Mouse (Mus musculus): Measurements from ENCODE around the gene Usp6nl. TPM values are rescaled to one million over a fixed set of nuclear protein-coding genes. Genes with fewer than 3 reads are reported as not detected.
A peak's percentile ranks its signal among the peaks of the same experiment; 100 is the strongest.

Usp6nl gene
- total RNA-seq, 2 experiments from 2014 or later, result 13.1 to 13.5 TPM

DNA sequence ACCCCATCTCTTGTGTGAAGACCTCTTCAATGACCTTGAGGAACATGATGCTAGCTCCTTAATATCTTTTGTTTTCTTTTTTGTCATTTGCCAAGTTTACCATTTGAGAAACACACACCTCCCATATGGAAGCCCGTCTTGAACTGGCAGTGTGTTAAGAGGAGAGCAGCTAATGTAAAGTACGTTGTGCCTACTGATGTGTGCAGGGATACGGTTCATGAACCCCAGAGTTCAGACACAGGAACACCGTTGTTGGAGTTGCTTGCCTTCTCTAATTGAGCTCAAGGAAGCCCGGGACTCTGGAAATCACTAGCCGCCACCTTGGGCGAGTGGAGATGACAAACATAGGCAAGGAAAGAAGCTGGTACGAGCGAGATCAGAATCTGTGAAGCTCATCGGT, 9.7 kb upstream of the Usp6nl start:
- H3K4me3 ChIP-seq, result no peak overlapping the region
- TF ChIP-seq CTCF (conservative IDR thresholded peaks at IDR 0.05), result no peak
- H3K27ac ChIP-seq, result no peak overlapping the region
- no peak for DNase-seq (ENCODE audit: low spot score in 2 of 2)

DNA sequence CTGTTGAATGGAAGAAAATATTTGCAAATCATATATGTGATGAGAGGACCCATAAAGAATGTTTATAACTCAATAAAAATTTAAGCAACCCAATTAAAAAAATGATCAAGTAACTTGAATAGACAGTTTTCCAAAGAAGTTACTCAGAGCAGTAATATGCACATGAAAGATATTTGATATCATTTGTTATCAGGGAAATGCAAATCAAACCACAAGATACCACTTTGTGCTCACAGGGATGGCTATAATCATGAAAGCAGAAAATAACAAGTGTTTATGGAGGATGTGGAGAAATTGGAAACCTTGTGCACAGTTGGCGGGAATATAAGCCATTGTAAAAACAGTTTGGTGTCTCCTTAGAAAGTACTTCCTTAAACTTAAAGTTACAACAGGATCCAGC, 8.7 kb upstream of the Usp6nl start:
- DNase-seq (ENCODE audit: low spot score in 2 of 2), result no peak
- Histone ChIP-seq H3K27ac (no peak overlapping the region), H3K4me3 (no peak overlapping the region)
- no peak for TF ChIP-seq CTCF (conservative IDR thresholded peaks at IDR 0.05)

DNA sequence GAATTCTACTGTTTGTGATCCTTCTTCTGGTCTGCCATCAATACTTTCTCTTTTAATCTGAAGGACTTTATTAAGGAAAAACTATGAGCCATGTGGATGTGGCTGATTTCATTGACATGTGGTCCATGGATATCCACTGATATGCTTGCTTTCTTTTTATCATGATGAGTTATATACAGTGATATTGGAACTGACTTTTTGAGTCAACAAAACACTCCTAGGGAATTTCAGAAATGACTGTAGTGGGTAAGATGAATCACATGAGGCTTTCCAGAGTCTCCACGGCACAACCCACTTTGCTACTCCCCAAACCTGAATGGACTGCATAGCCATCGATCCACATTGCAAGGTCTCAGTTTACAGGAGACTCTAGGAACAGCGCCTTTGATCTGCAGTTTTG, 2.3 kb upstream of the Usp6nl start:
- no peak for DNase-seq (ENCODE audit: low spot score in 2 of 2)
- Histone ChIP-seq H3K4me3 (no peak overlapping the region), H3K27ac (no peak overlapping the region)
- TF ChIP-seq CTCF (conservative IDR thresholded peaks at IDR 0.05), result no peak

DNA sequence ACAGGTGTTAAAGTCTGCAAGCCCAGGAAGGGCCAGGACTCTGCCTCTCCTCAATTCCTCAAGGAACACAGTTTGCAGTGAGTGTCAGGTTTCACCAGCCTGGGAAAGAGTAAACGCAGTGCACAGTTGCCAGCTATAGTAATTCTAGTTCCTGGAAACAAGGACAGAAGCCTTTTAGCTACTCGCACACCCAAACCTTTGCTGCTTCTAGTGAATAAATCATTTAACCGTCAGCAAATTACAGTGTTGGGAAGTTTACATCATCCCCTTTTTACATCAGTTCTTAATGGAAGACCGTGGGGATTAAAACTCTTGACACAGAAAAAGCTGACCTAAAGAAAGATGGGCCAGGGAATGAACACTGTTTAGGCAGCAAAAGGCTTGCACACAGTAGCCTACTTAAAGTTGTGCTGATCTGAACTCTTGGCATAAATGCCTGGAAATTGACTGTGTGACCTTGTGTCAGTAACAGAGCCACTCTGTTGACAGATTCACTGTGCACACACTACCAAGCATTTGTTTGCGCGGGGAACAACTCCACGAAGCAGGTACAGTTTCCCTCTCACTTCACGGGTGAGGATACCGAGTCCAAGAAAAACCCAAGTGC, 595 bp upstream of the Usp6nl start:
- Histone ChIP-seq H3K4me3 (peak overlapping the region; percentile 76), H3K27ac (peak overlapping the region; percentile 95)
- no peak for TF ChIP-seq CTCF (conservative IDR thresholded peaks at IDR 0.05)
- DNase-seq (ENCODE audit: low spot score in 2 of 2), result no peak

DNA sequence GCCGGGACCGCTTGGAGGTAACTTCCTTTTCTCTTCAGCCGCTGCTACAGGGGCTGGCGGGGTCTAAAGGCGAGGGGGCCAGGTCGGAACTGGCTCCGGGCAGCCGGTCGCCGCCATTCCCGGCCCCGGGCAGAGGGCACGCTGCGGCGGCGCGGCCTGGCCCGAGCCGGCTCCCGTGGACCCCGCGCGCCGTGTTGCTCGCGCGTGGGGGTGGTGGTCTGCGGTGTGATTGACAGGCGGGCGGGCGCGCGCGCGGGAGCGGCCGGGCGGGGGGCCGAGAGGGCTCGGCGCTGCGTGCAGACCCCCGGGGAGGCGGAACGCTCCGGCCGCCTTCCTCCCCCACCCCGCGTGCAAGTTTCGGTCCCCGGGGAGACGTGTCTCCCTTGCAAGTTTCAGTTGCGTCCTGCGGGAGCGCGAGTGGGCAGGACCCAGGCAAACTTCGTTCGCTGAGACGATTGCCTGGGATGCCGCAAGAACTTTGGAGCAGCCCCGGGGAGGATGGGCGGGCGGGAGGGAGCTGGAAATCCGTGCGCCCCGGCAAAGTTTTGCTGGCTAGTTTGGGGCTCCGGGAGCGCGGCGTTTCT, 563 bp downstream of the Usp6nl start:
- peak; percentile 8 to 13 for DNase-seq (ENCODE audit: low spot score in 2 of 2)
- 0 out of 2 replicates have a peak, but pooled peaks have one; percentile 12 for TF ChIP-seq CTCF (conservative IDR thresholded peaks at IDR 0.05)
- H3K4me3 ChIP-seq, result peak overlapping the region; percentile 76
- H3K27ac ChIP-seq, result peak overlapping the region; percentile 95

DNA sequence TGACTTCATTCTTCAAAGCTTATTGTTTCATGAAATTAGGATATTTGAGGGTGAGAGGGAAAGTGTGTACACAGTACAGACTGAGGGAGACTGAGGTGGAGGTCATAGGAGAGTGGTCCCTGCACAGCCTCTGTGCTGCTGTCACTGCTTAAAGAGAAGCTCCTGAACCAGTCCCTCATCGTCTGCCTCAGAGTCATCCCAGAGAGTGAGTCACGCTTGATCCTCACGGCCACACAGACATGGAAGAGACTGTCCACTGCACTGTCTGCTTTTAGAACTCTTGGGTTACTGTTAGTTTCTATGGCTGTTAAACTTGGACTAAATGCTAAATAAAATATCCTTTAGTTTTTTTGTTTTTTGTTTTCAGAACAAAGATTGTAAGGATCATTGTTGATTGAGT, 3.2 kb downstream of the Usp6nl start:
- Histone ChIP-seq H3K4me3 (no peak overlapping the region), H3K27ac (no peak overlapping the region)
- TF ChIP-seq CTCF (conservative IDR thresholded peaks at IDR 0.05), result no peak
- DNase-seq (ENCODE audit: low spot score in 2 of 2), result no peak

DNA sequence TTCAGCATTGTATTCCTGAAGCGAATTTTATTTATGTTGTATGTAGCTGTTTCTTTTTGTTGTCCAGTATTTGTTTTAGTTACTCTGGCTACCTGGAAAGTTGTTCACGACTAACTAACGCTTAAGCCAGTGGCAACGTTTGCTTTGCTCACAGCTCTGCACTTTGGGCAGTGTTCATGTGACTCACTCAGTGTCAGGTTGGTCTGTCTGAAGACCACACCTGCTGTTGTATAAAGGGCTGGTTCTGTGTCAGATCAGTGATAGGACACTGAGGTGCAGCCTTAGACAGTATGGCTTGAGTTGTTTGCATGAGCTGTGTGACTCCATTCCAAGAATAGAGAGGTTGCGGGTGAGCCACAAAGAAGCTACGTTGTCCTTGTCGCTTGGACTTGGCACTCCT, 6.5 kb downstream of the Usp6nl start:
- no peak for DNase-seq (ENCODE audit: low spot score in 2 of 2)
- H3K4me3 ChIP-seq, result no peak overlapping the region
- TF ChIP-seq CTCF (conservative IDR thresholded peaks at IDR 0.05), result no peak

DNA sequence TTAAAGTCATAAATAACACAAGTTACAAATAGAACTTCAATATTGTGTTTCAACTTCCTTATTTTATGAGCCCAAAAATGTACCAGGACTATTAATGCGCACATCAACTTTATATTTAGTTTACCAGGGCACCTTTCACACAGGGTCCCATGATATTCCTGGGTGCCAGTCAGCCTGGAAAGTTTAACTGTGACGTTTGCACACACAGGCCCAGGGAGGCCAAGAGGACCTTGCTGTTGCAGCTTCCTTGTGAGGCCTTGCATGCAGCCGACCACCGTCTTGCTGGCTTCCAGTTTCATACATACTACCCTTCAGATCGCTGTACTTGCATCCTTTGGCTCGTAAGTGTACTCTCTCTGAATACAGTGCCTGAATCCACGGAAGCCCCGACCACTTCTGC, 8.3 kb downstream of the Usp6nl start:
- H3K4me3 ChIP-seq, result no peak overlapping the region
- no peak for TF ChIP-seq CTCF (conservative IDR thresholded peaks at IDR 0.05)
- no peak for DNase-seq (ENCODE audit: low spot score in 2 of 2)
- H3K27ac ChIP-seq, result no peak overlapping the region

More for the DNA sequence above, 6.5 kb downstream of the Usp6nl start:
- H3K27ac ChIP-seq, result no peak overlapping the region

DNA sequence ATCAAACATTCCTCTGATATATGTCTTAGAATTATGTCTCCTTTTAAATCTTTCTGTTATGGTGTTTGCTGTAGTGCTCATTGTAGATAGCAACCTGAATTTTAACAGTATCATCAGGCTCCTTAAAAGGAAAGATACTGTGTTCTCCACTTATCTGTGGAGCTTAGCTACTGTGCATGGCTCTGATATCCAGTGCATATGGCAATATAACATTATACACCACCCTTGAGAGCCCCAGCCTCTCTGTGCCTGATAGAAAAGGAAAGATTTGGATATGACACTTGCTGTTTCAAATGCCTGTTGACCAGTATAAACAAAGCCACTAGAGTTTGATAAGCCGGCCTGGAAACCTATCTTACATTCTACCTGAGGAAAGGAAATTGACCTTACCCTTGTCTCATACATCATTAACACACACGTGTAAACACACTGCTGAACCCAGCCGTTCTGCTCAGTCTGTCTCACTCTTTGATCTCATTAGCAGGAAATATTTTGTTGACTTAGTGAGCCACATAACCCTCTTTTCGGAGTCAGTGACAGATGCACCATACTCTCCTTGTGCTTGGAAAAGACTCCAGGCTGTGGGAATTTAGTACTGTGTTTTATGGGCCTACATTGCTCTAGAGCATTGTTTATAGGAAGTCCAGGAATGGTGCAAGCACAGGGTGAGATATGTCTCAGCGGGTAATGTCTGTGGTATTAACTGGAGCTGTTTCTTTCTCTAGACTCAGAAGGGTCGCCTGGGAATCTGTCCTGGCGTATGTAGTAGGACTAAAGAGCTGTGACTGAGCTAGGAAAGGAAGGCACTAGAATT, 9.1 kb downstream of the Usp6nl start:
- no peak for TF ChIP-seq CTCF (conservative IDR thresholded peaks at IDR 0.05)
- DNase-seq (ENCODE audit: low spot score in 2 of 2), result no peak

DNA sequence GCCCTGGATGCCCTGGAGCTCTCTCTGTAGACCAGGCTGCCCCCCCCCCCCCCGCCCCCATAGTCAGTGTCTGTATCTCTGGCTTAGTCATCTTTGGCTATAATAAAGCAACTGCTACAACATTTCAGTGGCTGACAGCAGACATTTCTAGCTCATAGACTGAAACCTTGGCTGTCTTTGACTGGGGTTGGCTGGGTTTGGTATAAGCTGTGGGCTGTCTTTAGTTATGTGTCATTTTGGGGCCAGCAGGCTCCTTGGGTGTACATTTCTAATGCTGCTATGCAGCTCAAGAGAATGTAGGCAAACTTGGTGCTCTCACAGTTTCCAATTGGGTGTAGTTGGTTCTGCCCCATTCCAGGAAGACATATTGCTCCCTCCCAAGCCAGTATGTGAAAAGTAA, 11.1 kb downstream of the Usp6nl start:
- no peak for DNase-seq (ENCODE audit: low spot score in 2 of 2)

More for the DNA sequence above, 9.1 kb downstream of the Usp6nl start:
- Histone ChIP-seq H3K27ac (no peak overlapping the region), H3K4me3 (no peak overlapping the region)

DNA sequence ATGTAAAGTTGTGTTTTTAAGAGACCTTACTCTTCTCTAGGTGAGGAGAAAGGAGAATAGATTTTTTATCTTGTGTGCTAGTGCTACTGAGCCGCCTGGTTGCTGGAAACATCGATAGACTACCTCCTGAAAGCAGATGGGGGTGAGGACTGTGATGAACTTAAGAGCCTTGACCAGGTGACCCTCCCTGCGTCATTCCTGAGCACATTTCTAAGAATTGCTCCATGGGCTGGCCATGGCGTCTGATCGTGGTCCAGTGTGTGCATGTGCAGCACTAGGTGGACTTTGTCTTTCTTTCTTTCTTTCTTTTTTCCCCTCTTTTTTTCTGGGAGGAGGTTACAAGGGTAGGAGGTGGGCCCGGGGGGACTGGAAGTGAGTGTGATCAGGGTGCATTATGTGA, 11.5 kb downstream of the Usp6nl start:
- H3K4me3 ChIP-seq, result no peak overlapping the region
- no peak for TF ChIP-seq CTCF (conservative IDR thresholded peaks at IDR 0.05)
- DNase-seq (ENCODE audit: low spot score in 2 of 2), result no peak
- no peak overlapping the region for H3K27ac ChIP-seq

More for the DNA sequence above, 11.1 kb downstream of the Usp6nl start:
- TF ChIP-seq CTCF (conservative IDR thresholded peaks at IDR 0.05), result no peak
- Histone ChIP-seq H3K27ac (no peak overlapping the region), H3K4me3 (no peak overlapping the region)

DNA sequence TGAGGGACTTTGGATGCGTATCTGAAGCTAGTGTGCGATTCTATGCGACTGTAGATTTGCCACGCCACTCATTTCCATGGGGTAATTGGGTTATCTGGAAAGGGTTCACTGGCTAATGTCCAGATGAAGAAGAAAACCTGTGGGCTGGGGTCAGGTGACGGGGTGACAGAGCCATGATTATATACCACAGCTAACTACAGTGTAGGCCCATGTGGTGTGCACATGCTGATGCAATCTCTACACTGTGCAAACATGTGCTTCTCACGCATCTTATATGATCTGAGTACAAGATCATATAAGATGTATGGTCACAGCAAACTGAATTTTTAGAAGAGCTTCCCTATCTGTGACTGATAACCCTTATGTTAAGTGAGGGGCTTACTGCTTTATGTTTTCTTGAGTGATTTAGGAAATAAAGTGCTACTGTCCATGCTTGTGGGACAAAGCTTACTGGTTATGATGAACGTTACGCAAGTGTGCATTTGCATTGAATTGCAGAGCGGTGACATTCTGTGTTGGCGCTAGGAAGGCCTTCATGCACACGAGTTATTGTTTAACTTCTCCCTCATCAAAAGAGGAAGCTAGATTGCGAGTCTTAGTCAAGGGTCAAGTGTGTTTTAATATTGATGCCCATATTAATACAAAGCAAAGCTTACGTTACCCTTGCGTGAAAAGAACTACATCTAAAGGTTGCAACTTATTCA, 12.7 kb downstream of the Usp6nl start:
- H3K27ac ChIP-seq, result no peak overlapping the region
- no peak for TF ChIP-seq CTCF (conservative IDR thresholded peaks at IDR 0.05)
- H3K4me3 ChIP-seq, result no peak overlapping the region
- no peak for DNase-seq (ENCODE audit: low spot score in 2 of 2)

DNA sequence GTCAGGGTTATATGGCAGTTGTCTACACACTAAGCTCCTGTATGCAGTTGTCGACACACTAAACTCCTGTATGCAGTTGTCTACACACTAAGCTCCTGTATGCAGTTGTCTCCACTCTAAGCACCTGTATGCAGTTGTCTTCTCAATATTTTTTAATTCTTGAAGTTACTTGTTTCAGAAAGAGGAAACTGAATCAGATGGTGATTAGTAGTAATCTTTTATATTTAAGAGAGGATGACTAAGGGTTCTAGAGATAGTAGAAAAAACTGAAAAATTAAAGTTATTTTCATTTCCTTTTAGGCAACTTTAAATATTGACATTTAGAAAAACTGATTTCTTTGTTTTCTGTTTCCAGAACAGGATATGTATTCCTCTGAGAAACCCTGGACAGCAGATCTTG, 13.5 kb downstream of the Usp6nl start:
- Histone ChIP-seq H3K27ac (no peak overlapping the region), H3K4me3 (no peak overlapping the region)
- no peak for DNase-seq (ENCODE audit: low spot score in 2 of 2)
- no peak for TF ChIP-seq CTCF (conservative IDR thresholded peaks at IDR 0.05)

Measured in layer of hippocampus, adult 2 months (tissue).